In the genomic region with DNA sequence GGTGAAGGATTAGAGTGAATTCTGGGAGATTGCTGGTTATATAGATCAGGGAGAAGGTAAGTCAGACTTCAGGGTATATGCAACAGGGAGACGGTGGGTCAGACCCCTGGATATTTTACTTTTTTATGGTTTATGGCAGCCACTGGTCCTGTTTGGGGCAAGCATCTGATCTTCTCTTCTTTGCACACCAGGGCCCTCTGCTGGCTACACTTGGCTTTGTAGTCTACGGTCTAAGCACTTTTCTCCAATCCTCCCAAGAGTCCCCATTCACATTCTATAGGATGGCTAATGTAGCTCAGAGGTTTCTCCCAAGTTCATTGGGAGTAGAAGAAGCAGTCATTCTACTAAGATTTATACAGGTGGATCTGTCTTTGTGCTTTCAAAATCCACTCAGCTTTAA, we compare ENCODE assay signal across 11 mouse cellular contexts.
DNase-seq lines count a peak whose midpoint lies in the region; ATAC-seq and TF ChIP-seq lines count a peak whose summit lies in the region.
"Had no signal": no experiment of that assay in that cellular context is flagged by ENCODE, and none has a peak within 500 bp of the region (broad histone marks: within the 10 kb centered on the region; RNA-seq: fewer than 3 reads in every experiment).

No protein-coding gene starts in this region.

- 81% methylated on average over 2 of the region's 2 CpGs for WGBS in embryonic facial prominence, embryonic 11.5 days
- 86% methylated on average over 2 of the region's 2 CpGs for WGBS in embryonic facial prominence, embryonic 10.5 days
- 88% methylated on average over 2 of the region's 2 CpGs for WGBS in liver, adult 2 months
- 71% methylated on average over 2 of the region's 2 CpGs for WGBS in liver, embryonic 12.5 days (ENCODE audit: insufficient replicate concordance)
- WGBS in lung, embryonic 14.5 days, result 80% methylated on average over 2 of the region's 2 CpGs
- WGBS in limb, embryonic 10.5 days, result 82% methylated on average over 2 of the region's 2 CpGs

- no peak for TF ChIP-seq POLR2A in liver, adult 2 months (IDR thresholded peaks at IDR 0.05; ENCODE audit: extremely low read depth, insufficient read depth, low read length)

- no peak overlapping the region for H3K4me2 ChIP-seq in embryonic facial prominence, embryonic 11.5 days (ENCODE audit: low read depth, low read length)
- H3K4me2 ChIP-seq in liver, embryonic 12.5 days, result no peak overlapping the region
- no peak overlapping the region for H3K4me2 ChIP-seq in lung, embryonic 14.5 days
- H3K4me2 ChIP-seq: embryonic facial prominence, embryonic 15.5 days; heart, embryonic 15.5 days; midbrain, embryonic 15.5 days had no signal

- H3K27me3 ChIP-seq in embryonic facial prominence, embryonic 11.5 days (ENCODE audit: control insufficient read depth, insufficient read depth, low read length), result no peaks in the 10 kb centered on the region
- H3K27me3 ChIP-seq in embryonic facial prominence, embryonic 10.5 days (replicated peaks; ENCODE audit: low read depth, poor library complexity, severe bottlenecking), result no peaks in the 10 kb centered on the region
- no peaks in the 10 kb centered on the region for H3K27me3 ChIP-seq in liver, adult 2 months (ENCODE audit: control insufficient read depth, insufficient read depth, low read length)
- no peaks in the 10 kb centered on the region for H3K27me3 ChIP-seq in liver, embryonic 12.5 days (replicated peaks)
- H3K27me3 ChIP-seq in lung, embryonic 14.5 days (ENCODE audit: insufficient read depth, low read length), result no peaks in the 10 kb centered on the region
- no peaks in the 10 kb centered on the region for H3K27me3 ChIP-seq in limb, embryonic 10.5 days (ENCODE audit: low read depth, poor library complexity, severe bottlenecking)
- H3K27me3 ChIP-seq: embryonic facial prominence, embryonic 15.5 days; heart, embryonic 15.5 days; midbrain, embryonic 15.5 days had no signal

- H3K9ac ChIP-seq in embryonic facial prominence, embryonic 11.5 days (replicated peaks; ENCODE audit: low read length), result no peak overlapping the region
- no peak overlapping the region for H3K9ac ChIP-seq in liver, adult 2 months (ENCODE audit: low read depth, low read length)
- no peak overlapping the region for H3K9ac ChIP-seq in liver, embryonic 12.5 days
- no peak overlapping the region for H3K9ac ChIP-seq in lung, embryonic 14.5 days
- H3K9ac ChIP-seq: embryonic facial prominence, embryonic 15.5 days; heart, embryonic 15.5 days; midbrain, embryonic 15.5 days had no signal

- no peak overlapping the region for H3K27ac ChIP-seq in embryonic facial prominence, embryonic 11.5 days (replicated peaks; ENCODE audit: low read depth, low read length)
- H3K27ac ChIP-seq in embryonic facial prominence, embryonic 10.5 days (replicated peaks), result no peak overlapping the region
- no peak overlapping the region for H3K27ac ChIP-seq in liver, adult 2 months (replicated peaks; ENCODE audit: insufficient read depth, low read depth, low read length)
- H3K27ac ChIP-seq in liver, embryonic 12.5 days, result no peak overlapping the region
- H3K27ac ChIP-seq in lung, embryonic 14.5 days (ENCODE audit: low read depth), result no peak overlapping the region
- no peak overlapping the region for H3K27ac ChIP-seq in limb, embryonic 10.5 days
- H3K27ac ChIP-seq: embryonic facial prominence, embryonic 15.5 days; heart, embryonic 15.5 days; midbrain, embryonic 15.5 days had no signal

- H3K36me3 ChIP-seq in embryonic facial prominence, embryonic 11.5 days (replicated peaks; ENCODE audit: control insufficient read depth, insufficient read depth, low read depth, low read length), result no peaks in the 10 kb centered on the region
- no peaks in the 10 kb centered on the region for H3K36me3 ChIP-seq in embryonic facial prominence, embryonic 10.5 days (replicated peaks)
- no peaks in the 10 kb centered on the region for H3K36me3 ChIP-seq in liver, adult 2 months (ENCODE audit: control insufficient read depth, insufficient read depth, low read length)
- no peaks in the 10 kb centered on the region for H3K36me3 ChIP-seq in liver, embryonic 12.5 days
- H3K36me3 ChIP-seq in lung, embryonic 14.5 days (ENCODE audit: insufficient read depth), result no peaks in the 10 kb centered on the region
- H3K36me3 ChIP-seq in limb, embryonic 10.5 days, result no peaks in the 10 kb centered on the region
- H3K36me3 ChIP-seq: embryonic facial prominence, embryonic 15.5 days; heart, embryonic 15.5 days; midbrain, embryonic 15.5 days had no signal

- no peaks in the 10 kb centered on the region for H3K9me3 ChIP-seq in embryonic facial prominence, embryonic 11.5 days (replicated peaks; ENCODE audit: control insufficient read depth, low read length)
- no peaks in the 10 kb centered on the region for H3K9me3 ChIP-seq in embryonic facial prominence, embryonic 10.5 days
- H3K9me3 ChIP-seq in liver, embryonic 12.5 days (replicated peaks), result no peaks in the 10 kb centered on the region
- no peaks in the 10 kb centered on the region for H3K9me3 ChIP-seq in lung, embryonic 14.5 days (ENCODE audit: low read depth, low read length)
- H3K9me3 ChIP-seq in limb, embryonic 10.5 days (replicated peaks), result no peaks in the 10 kb centered on the region
- H3K9me3 ChIP-seq: embryonic facial prominence, embryonic 15.5 days; heart, embryonic 15.5 days; midbrain, embryonic 15.5 days had no signal

- DNase-seq in embryonic facial prominence, embryonic 11.5 days (ENCODE audit: low spot score), result peak; percentile 38
- no peak for DNase-seq in embryonic facial prominence, embryonic 10.5 days (ENCODE audit: low spot score)
- DNase-seq in liver, adult 2 months (ENCODE audit: extremely low read depth, low read depth, low spot score), result no peak
- peak; percentile 27 for DNase-seq in adrenal gland, postnatal 25 days
- DNase-seq in lung, embryonic 14.5 days, result peak; percentile 55
- DNase-seq in layer of hippocampus, postnatal 36 days, result no peak
- no peak for DNase-seq in limb, embryonic 10.5 days (ENCODE audit: low spot score)

- H3K4me1 ChIP-seq in embryonic facial prominence, embryonic 11.5 days (ENCODE audit: control insufficient read depth, insufficient read depth, low read length), result no peaks in the 10 kb centered on the region
- no peaks in the 10 kb centered on the region for H3K4me1 ChIP-seq in embryonic facial prominence, embryonic 10.5 days
- H3K4me1 ChIP-seq in liver, adult 2 months (ENCODE audit: control insufficient read depth, insufficient read depth, low read length), result peaks cover 2% of the 10 kb centered on the region; the same call in 1 of the 2 replicates
- H3K4me1 ChIP-seq in liver, embryonic 12.5 days, result no peaks in the 10 kb centered on the region
- no peaks in the 10 kb centered on the region for H3K4me1 ChIP-seq in lung, embryonic 14.5 days (ENCODE audit: insufficient read depth)
- no peaks in the 10 kb centered on the region; the same call in 1 of the 2 replicates for H3K4me1 ChIP-seq in limb, embryonic 10.5 days
- H3K4me1 ChIP-seq: embryonic facial prominence, embryonic 15.5 days; heart, embryonic 15.5 days; midbrain, embryonic 15.5 days had no signal

- H3K79me2 ChIP-seq in liver, adult 2 months (ENCODE audit: control insufficient read depth, insufficient read depth, low read length), result no peaks in the 10 kb centered on the region

- no peak for ATAC-seq in embryonic facial prominence, embryonic 11.5 days (replicated peaks; ENCODE audit: insufficient number of reproducible peaks, low FRiP score, low TSS enrichment, low read depth)
- ATAC-seq in liver, embryonic 12.5 days, result no peak
- no peak for ATAC-seq in lung, embryonic 14.5 days (ENCODE audit: insufficient read depth)
- ATAC-seq: midbrain, embryonic 15.5 days had no signal

- TF ChIP-seq CTCF in liver, adult 2 months (IDR thresholded peaks at IDR 0.05; ENCODE audit: low read depth, low read length), result peak; percentile 32; the same call in 1 of the 2 replicates
- peak; percentile 51 for TF ChIP-seq CTCF in lung, embryonic 14.5 days (IDR thresholded peaks at IDR 0.05; ENCODE audit: low read depth)

- no peak overlapping the region for H3K4me3 ChIP-seq in embryonic facial prominence, embryonic 11.5 days (ENCODE audit: low read depth, low read length)
- H3K4me3 ChIP-seq in embryonic facial prominence, embryonic 10.5 days, result no peak overlapping the region
- H3K4me3 ChIP-seq in liver, adult 2 months (ENCODE audit: insufficient read depth, low read depth, low read length), result no peak overlapping the region
- H3K4me3 ChIP-seq in liver, embryonic 12.5 days, result no peak overlapping the region
- no peak overlapping the region for H3K4me3 ChIP-seq in lung, embryonic 14.5 days (ENCODE audit: low read depth, low read length)
- no peak overlapping the region for H3K4me3 ChIP-seq in limb, embryonic 10.5 days
- H3K4me3 ChIP-seq: embryonic facial prominence, embryonic 15.5 days; heart, embryonic 15.5 days; midbrain, embryonic 15.5 days had no signal

Comparison
In these comparisons a context has a peak if more than half of its experiments do, and no peak if none do; other contexts are left out.
1. DNase-seq: peak in embryonic facial prominence, embryonic 11.5 days (single experiment), adrenal gland, postnatal 25 days (single experiment) and lung, embryonic 14.5 days (single experiment); none in embryonic facial prominence, embryonic 10.5 days (single experiment), liver, adult 2 months (single experiment), layer of hippocampus, postnatal 36 days (0 of 2) and limb, embryonic 10.5 days (single experiment).